Mouse (Mus musculus) kidney, adult 2 months (tissue): Measurements from ENCODE around the gene Pagr1b. TPM values are rescaled to one million over a fixed set of nuclear protein-coding genes. Genes with fewer than 3 reads are reported as not detected.

Source experiments
- DNase-seq: peaks from one replicate; pipeline ENCODE4 v3.0.0; 2021
- H3K27ac ChIP-seq: fragments of 200-500 bp; 2 replicates; pipeline ENCODE4 v1.5.1; 2012; ENCODE audit warnings: low read depth, low read length, control low read depth, inconsistent platforms; ENCODE audit not compliant: insufficient read depth
- H3K27me3 ChIP-seq: fragments of 200-500 bp; replicated peaks from 2 replicates; pipeline ENCODE4 v1.6.1; 2012; ENCODE audit warnings: mild to moderate bottlenecking, moderate library complexity, low read length, inconsistent platforms; ENCODE audit not compliant: control insufficient read depth, insufficient read depth
- H3K36me3 ChIP-seq: fragments of 200-500 bp; 2 replicates; pipeline ENCODE4 v1.6.1; 2012; ENCODE audit warnings: mild to moderate bottlenecking, moderate library complexity, low read length, inconsistent platforms; ENCODE audit not compliant: control insufficient read depth, insufficient read depth
- H3K4me1 ChIP-seq: fragments of 200-500 bp; 2 replicates; pipeline ENCODE4 v1.6.1; 2011; ENCODE audit warnings: low read length; ENCODE audit not compliant: control insufficient read depth, insufficient read depth
- H3K4me3 ChIP-seq: fragments of 200-500 bp; 2 replicates; pipeline ENCODE4 v1.5.1; 2011; ENCODE audit warnings: mild to moderate bottlenecking, low read depth, low read length, control low read depth; ENCODE audit not compliant: insufficient read depth
- CTCF ChIP-seq: fragments of 200-500 bp; conservative IDR thresholded peaks from 2 replicates; pipeline ENCODE4 v1.5.1; 2011; ENCODE audit warnings: low read depth, mild to moderate bottlenecking, control low read depth, low read length, moderate library complexity, mixed read lengths; ENCODE audit not compliant: insufficient read depth, insufficient read length
- POLR2A ChIP-seq: fragments of 200-500 bp; IDR thresholded peaks from one replicate; pipeline ENCODE4 v1.6.1; 2011; ENCODE audit warnings: low read depth, low read length, control low read depth
- WGBS: fragments of 180-500 bp; shearing (Covaris S2); methylation state at CpG from one replicate; pipeline ENCODE4 v1.1.7; 2018; 5-methylcytosine and 5-hydroxymethylcytosine counted together
- polyA plus RNA-seq: library from polyadenylated mRNA; depleted of rRNA; stranded (reverse); fragments of >200 nt; gene quantifications from 2 replicates; pipeline ENCODE4 v1.2.3, GENCODE M21; 2012

The Pagr1b gene
- polyA plus RNA-seq, 1 experiment, result 1.3 TPM

- no peak overlapping the region for H3K4me3 ChIP-seq
- no peak for DNase-seq
- no peaks in the 10 kb centered on the region; the same call in none of the 2 replicates for H3K36me3 ChIP-seq
- WGBS, result 85% methylated on average over 6 of the region's 6 CpGs
- H3K27ac ChIP-seq, result no peak overlapping the region
- peaks cover 4% of the 10 kb centered on the region for H3K4me1 ChIP-seq
- TF ChIP-seq CTCF (no peak), POLR2A (no peak)
- no peaks in the 10 kb centered on the region for H3K27me3 ChIP-seq
Observed at GRCm38 (mm10) chr7:126978841-126979240, 37.4 kb downstream of the Pagr1b start.

DNA sequence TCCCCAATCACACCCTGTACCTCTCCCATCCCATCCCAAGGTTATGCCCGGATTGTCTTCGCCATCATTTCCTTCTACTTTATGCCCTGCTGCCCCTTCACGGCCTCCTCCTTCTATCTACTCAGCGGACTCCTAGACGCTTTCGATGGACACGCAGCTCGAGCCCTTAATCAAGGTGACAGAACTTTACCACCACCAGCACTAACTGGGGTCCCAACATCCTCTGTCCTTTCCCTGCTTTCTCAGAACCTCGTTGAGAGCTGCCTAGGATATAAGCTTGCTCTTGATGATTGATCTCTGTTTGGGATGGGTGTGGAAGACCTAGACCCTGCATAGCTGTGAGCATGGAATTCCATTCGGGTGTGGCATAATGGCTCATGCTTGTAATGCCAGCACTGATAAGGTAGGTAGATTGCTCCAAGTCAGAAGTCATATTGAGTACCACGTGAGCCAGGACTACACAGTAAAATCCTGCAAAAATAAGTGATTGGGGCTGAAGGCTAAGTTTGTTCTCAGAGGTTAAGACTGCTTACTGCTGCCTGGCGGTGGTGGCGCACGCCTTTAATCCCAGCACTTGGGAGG is 39.3 kb downstream of the Pagr1b start:
- Histone ChIP-seq H3K36me3 (no peaks in the 10 kb centered on the region; the same call in none of the 2 replicates), H3K4me1 (peaks cover 4% of the 10 kb centered on the region), H3K27me3 (no peaks in the 10 kb centered on the region), H3K4me3 (peak overlapping the region; percentile 88), H3K27ac (peak overlapping the region; percentile 58)
- DNase-seq, result peak; percentile 10
- TF ChIP-seq POLR2A (no peak), CTCF (no peak)
- WGBS, result 23% methylated on average over 14 of the region's 14 CpGs

DNA sequence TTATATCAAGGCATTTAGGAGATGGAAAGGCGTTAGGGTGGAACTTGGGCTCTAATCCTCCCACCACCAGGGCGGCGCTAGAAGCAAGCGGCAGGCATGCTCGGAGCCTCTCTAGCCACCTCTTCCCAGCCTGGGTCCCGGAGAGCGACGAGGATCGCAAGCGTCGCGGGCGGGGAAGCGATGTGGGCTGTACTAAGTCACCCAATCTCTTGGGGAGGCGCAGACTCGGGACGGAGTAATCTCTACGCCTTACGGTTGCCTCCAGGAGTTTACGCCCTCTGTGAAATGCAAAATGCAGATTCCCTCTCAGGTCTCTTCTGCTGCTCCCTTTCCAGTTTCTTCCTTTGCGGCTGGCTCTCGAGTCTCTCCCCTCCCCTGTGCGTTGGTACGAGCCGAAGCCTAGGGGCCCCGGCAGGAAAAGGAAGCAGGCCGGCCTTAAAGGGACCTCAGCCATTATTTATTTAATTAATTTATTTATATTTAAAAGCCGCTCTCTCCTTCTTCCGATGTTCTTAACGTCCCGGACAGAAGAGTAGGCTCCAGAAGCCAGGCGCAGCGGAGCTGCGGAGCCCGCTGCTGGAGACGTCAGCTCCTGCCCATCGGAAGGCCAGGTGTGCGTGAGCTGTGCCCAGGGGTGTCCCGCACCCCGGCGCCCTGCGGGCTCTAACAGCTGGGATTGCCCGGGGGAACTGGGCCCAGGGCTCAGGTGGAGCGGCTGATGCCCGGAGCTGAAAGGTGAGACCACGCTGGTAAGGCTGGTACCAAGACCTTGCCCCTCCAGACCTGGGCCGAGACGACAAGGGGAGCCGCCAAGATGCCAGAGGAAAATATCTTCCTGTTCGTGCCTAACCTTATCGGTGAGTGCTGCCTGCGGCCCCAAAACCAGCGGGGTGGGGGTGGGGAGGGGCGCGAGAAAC is 40.1 kb downstream of the Pagr1b start, which contains the start of gene Cdiptos:
Gene Cdiptos, minus strand, starts transcription at position 149 of the 917 bp plus-strand sequence.
- Histone ChIP-seq H3K36me3 (no peaks in the 10 kb centered on the region; the same call in none of the 2 replicates), H3K27me3 (no peaks in the 10 kb centered on the region), H3K4me1 (peaks cover 4% of the 10 kb centered on the region), H3K4me3 (peak within 1 kb of the TSS; percentile 88), H3K27ac (peak within 1 kb of the TSS; percentile 100)
- WGBS, result under 1% methylated on average over 55 of the region's 55 CpGs
- peak; percentile 97 for DNase-seq
- no peak for TF ChIP-seq POLR2A
- TF ChIP-seq CTCF, result peak; percentile 94

DNA sequence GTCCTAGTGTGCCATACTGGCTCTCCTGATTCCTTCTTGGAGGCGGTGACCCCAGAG is 40.6 kb downstream of the Pagr1b start, which contains the start of gene Cdipt:
Gene Cdipt, plus strand, starts transcription at position 22 of the 57 bp plus-strand sequence.
- no peak for TF ChIP-seq CTCF
- no peak for TF ChIP-seq POLR2A
- 0% methylated on average over 1 of the region's 1 CpGs for WGBS
- H3K4me3 ChIP-seq, result peak within 1 kb of the TSS; percentile 88

DNA sequence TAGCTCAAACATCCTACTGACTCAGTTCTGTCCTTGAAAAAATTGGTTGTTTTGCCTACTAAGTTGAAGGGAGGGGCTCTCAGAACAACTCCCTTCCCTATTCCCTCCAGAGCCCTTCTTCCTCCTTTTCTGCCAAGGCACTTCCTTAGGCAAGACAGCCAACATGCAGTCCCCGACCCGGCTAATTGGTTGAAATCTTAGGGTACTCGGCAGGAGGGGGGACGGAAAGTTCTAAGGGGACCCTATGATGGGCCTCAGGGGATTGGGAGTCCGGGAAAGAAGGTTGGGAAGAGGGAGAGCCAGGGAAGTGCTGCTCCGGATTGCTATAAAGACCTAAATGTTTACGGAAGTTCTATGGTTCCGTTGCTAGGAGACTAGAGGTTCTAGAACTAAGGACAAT is 40.8 kb downstream of the Pagr1b start:
- H3K27me3 ChIP-seq, result no peaks in the 10 kb centered on the region
- no peak for TF ChIP-seq CTCF
- TF ChIP-seq POLR2A, result no peak
- H3K4me3 ChIP-seq, result peak overlapping the region; percentile 32
- H3K4me1 ChIP-seq, result peaks cover 4% of the 10 kb centered on the region
- WGBS, result 9% methylated on average over 8 of the region's 8 CpGs
- H3K36me3 ChIP-seq, result no peaks in the 10 kb centered on the region; the same call in none of the 2 replicates
- peak overlapping the region; percentile 33; the same call in 1 of the 2 replicates for H3K27ac ChIP-seq
- DNase-seq, result no peak

More for the DNA sequence above, 40.6 kb downstream of the Pagr1b start, which contains the start of gene Cdipt:
- no peaks in the 10 kb centered on the region; the same call in none of the 2 replicates for H3K36me3 ChIP-seq
- H3K27ac ChIP-seq, result peak within 1 kb of the TSS; percentile 100
- peaks cover 4% of the 10 kb centered on the region for H3K4me1 ChIP-seq
- H3K27me3 ChIP-seq, result no peaks in the 10 kb centered on the region
- DNase-seq, result no peak

DNA sequence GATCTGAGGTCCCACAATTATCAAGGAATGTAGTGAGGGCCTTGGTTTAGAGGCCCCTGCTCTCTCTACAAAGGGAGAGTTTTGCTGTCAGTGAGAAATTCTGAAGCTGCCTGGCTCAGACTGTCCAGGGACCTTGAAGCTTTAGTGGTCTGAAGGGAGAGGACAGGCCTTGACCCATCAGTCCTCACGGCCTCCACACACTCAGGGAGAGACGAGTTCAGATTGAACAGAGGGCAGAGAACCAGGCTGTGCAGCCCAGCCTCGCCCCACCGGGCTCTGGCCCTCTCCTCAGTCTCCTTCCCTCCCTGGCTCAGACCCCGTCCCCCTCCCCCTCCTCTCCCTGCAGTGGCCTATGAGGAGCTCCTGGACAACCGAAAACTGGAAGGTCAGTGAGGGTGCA is 48.9 kb downstream of the Pagr1b start:
- TF ChIP-seq CTCF (no peak), POLR2A (no peak)
- Histone ChIP-seq H3K4me1 (no peaks in the 10 kb centered on the region), H3K36me3 (no peaks in the 10 kb centered on the region), H3K4me3 (no peak overlapping the region), H3K27me3 (no peaks in the 10 kb centered on the region), H3K27ac (no peak overlapping the region)
- DNase-seq, result no peak
- 86% methylated on average over 6 of the region's 6 CpGs for WGBS

- Histone ChIP-seq H3K27ac (no peak overlapping the region), H3K36me3 (no peaks in the 10 kb centered on the region), H3K27me3 (no peaks in the 10 kb centered on the region), H3K4me1 (no peaks in the 10 kb centered on the region), H3K4me3 (no peak overlapping the region)
- 40% methylated on average over 3 of the region's 3 CpGs for WGBS
- TF ChIP-seq POLR2A (no peak), CTCF (no peak)
- no peak for DNase-seq
Observed at GRCm38 (mm10) chr7:126965568-126965967, 50.7 kb downstream of the Pagr1b start.
